Mouse (Mus musculus): ENCODE results near the gene Kcp. TPM values are rescaled to one million over a fixed set of nuclear protein-coding genes. Genes with fewer than 3 reads are reported as not detected.

Gene Kcp
- total RNA-seq, 2 experiments from 2014 or later, result 19.0 to 27.2 TPM

Other genes with a start within 250 kb of the Kcp start
- gene Hilpda, start 235.5 kb downstream of the Kcp start, total RNA-seq (2021), result 1 to 10 TPM; 6.9 to 8.8 TPM
- under 1 TPM in 1 of 2 experiments, not detected in 1; 0.27 TPM for gene Fam71f2, start 228.4 kb downstream of the Kcp start, total RNA-seq (2021)
- not detected for gene Fam71f1, start 188.8 kb downstream of the Kcp start, total RNA-seq (2021)
- 100 to 1,000 TPM; 169 to 187 TPM for gene Calu, start 159.9 kb downstream of the Kcp start, total RNA-seq (2021)
- under 1 TPM; 0.26 to 0.47 TPM for gene Opn1sw, start 119.5 kb downstream of the Kcp start, total RNA-seq (2021)
- 10 to 100 TPM; 13.4 to 15.2 TPM for gene Ccdc136, start 111.6 kb downstream of the Kcp start, total RNA-seq (2021)
- gene Flnc, start 74.7 kb downstream of the Kcp start, total RNA-seq (2021), result 100 to 1,000 TPM; 393 to 460 TPM
- 100 to 1,000 TPM; 101 to 102 TPM for gene Atp6v1f, start 40.2 kb downstream of the Kcp start, total RNA-seq (2021)
- under 1 TPM in 1 of 2 experiments, not detected in 1; 0.41 TPM for gene Atp6v1fnb, start 36.5 kb downstream of the Kcp start, total RNA-seq (2021)
- 1 to 10 TPM; 1.8 to 2.8 TPM for gene Irf5, start 18.7 kb upstream of the Kcp start, total RNA-seq (2021)
- gene Tnpo3, start 101.9 kb upstream of the Kcp start, total RNA-seq (2021), result 10 to 100 TPM; 33.8 to 37.1 TPM
- 1 to 10 TPM; 3.1 to 5.1 TPM for gene Tspan33, start 186.3 kb upstream of the Kcp start, total RNA-seq (2021)
- 10 to 100 TPM; 21.2 to 26.3 TPM for gene Smo, start 227.6 kb upstream of the Kcp start, total RNA-seq (2021)

Measured in gastrocnemius, postnatal 10 days (tissue).